Mouse (Mus musculus) kidney, postnatal 0 days (tissue): ENCODE data around the gene Magi2. TPM values are rescaled to one million over a fixed set of nuclear protein-coding genes. Genes with fewer than 3 reads are reported as not detected.

ENCODE experiments used
- ATAC-seq: fragments of 200-750 bp; cut with Nextera tagmentation; replicated peaks from 2 replicates; pipeline ENCODE4 v1.8.0; 2017; ENCODE audit warnings: low read depth, moderate number of reproducible peaks, moderate TSS enrichment, moderate library complexity; ENCODE audit not compliant: low FRiP score
- DNase-seq: peaks from one replicate; pipeline ENCODE4 v3.0.0-alpha.2; 2016; ENCODE audit warnings: low spot score
- H3K27ac ChIP-seq: fragments of 300-500 bp; sonication (generic); 2 replicates; pipeline ENCODE4 v1.5.1; 2014; ENCODE audit warnings: mild to moderate bottlenecking
- H3K27me3 ChIP-seq: fragments of 300-500 bp; sonication (generic); 2 replicates; pipeline ENCODE4 v1.6.1; 2014; ENCODE audit warnings: low read length, mixed read lengths; ENCODE audit not compliant: insufficient read depth
- H3K36me3 ChIP-seq: fragments of 300-500 bp; sonication (generic); 2 replicates; pipeline ENCODE4 v1.6.1; 2014; ENCODE audit warnings: low read length, mixed read lengths; ENCODE audit not compliant: insufficient read depth
- H3K4me1 ChIP-seq: fragments of 300-500 bp; sonication (generic); replicated peaks from 2 replicates; pipeline ENCODE4 v1.6.1; 2014; ENCODE audit warnings: antibody characterized with exemption, low read length, mixed read lengths; ENCODE audit not compliant: insufficient read depth
- H3K4me2 ChIP-seq: fragments of 300-500 bp; sonication (generic); 2 replicates; pipeline ENCODE4 v1.6.1; 2014; ENCODE audit warnings: mild to moderate bottlenecking, low read length, moderate library complexity, mixed read lengths
- H3K4me3 ChIP-seq: fragments of 300-500 bp; sonication (generic); replicated peaks from 2 replicates; pipeline ENCODE4 v1.5.1; 2014; ENCODE audit warnings: low read depth, low read length
- H3K9ac ChIP-seq: fragments of 300-500 bp; sonication (generic); 2 replicates; pipeline ENCODE4 v1.6.1; 2014; ENCODE audit warnings: low read depth, low read length
- H3K9me3 ChIP-seq: fragments of 300-500 bp; sonication (generic); replicated peaks from 2 replicates; pipeline ENCODE4 v1.6.1; 2016; ENCODE audit warnings: low read length, inconsistent platforms, mixed read lengths
- CTCF ChIP-seq: IDR thresholded peaks from 2 replicates; pipeline ENCODE4 v1.5.1; 2016; ENCODE audit warnings: antibody characterized with exemption, low read depth, mild to moderate bottlenecking, moderate library complexity
- WGBS: fragments of 180-500 bp; shearing (Covaris S2); extraction: QIAGEN DNeasy Blood & Tissue Kit; methylation state at CpG from one replicate; pipeline ENCODE4 v1.1.7; 2014; 5-methylcytosine and 5-hydroxymethylcytosine counted together
- polyA plus RNA-seq: library from polyadenylated mRNA; unstranded; fragments of >200 nt; fragmentation: Nextera tagmentation; extraction: Ambion mirVana; gene quantifications from 2 replicates; pipeline ENCODE4 v1.2.1, GENCODE M21; 2015

Magi2 gene
- polyA plus RNA-seq, 1 experiment from 2014 or later, result 14.5 TPM

GRCm38 (mm10) chr5:20359021-20359420 is 1132.2 kb downstream of the Magi2 start:
- no peak overlapping the region for H3K9ac ChIP-seq
- no peaks in the 10 kb centered on the region for H3K27me3 ChIP-seq
- WGBS, result 76% methylated on average over 3 of the region's 3 CpGs
- no peaks in the 10 kb centered on the region for H3K9me3 ChIP-seq
- H3K4me1 ChIP-seq, result no peaks in the 10 kb centered on the region
- H3K27ac ChIP-seq, result no peak overlapping the region
- DNase-seq (no peak), ATAC-seq (no peak)
- no peak for TF ChIP-seq CTCF
- no peak overlapping the region for H3K4me2 ChIP-seq
- no peak overlapping the region for H3K4me3 ChIP-seq
- H3K36me3 ChIP-seq, result no peaks in the 10 kb centered on the region

DNA sequence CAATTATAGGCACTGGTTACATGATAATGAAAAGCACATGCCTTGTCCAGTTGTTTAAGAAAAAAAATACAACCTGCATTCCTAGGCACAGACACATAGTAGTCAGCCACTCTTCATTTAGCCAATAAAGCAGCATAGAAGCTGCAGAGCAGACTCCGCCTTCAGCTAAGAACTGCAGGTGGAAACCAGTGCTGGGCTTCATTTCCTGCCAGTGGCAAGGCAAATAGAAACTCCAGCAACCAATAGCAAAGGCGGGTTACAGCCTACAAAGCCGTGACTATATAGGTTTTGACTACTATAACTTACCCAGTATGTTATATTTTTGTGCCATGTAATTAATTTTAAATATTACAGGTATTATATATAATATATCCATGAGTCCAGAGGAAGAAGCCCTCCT is 1135.3 kb downstream of the Magi2 start:
- 82% methylated on average over 3 of the region's 3 CpGs for WGBS
- Histone ChIP-seq H3K36me3 (no peaks in the 10 kb centered on the region), H3K4me1 (no peaks in the 10 kb centered on the region), H3K27ac (no peak overlapping the region), H3K27me3 (no peaks in the 10 kb centered on the region), H3K4me2 (no peak overlapping the region), H3K4me3 (no peak overlapping the region), H3K9ac (no peak overlapping the region), H3K9me3 (no peaks in the 10 kb centered on the region)
- DNase-seq (no peak), ATAC-seq (no peak)
- TF ChIP-seq CTCF, result no peak

DNA sequence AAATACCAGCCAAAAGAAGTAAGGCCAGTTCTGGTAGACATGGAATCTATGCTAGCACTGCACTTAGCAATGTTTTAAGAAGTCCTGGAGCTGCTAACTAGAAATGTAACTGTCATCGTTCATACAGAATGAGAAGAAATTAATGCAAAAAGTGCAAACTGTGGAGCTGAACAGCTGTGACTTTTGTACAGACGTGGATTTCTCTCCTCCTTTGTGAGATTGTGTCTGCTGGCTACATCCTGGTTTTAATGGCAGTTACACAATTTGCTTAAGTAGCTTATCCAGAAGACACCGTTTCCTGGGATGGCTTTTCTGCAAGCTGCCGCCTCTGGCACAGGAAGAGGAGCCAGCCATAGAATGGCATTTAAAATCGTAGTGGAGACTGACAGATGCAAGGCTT is 1136.4 kb downstream of the Magi2 start:
- Histone ChIP-seq H3K9ac (no peak overlapping the region), H3K4me3 (no peak overlapping the region), H3K36me3 (no peaks in the 10 kb centered on the region), H3K4me1 (no peaks in the 10 kb centered on the region), H3K27ac (no peak overlapping the region), H3K9me3 (no peaks in the 10 kb centered on the region), H3K4me2 (no peak overlapping the region), H3K27me3 (no peaks in the 10 kb centered on the region)
- no peak for TF ChIP-seq CTCF
- DNase-seq (no peak), ATAC-seq (no peak)
- 66% methylated on average over 5 of the region's 5 CpGs for WGBS

- no peaks in the 10 kb centered on the region for H3K4me1 ChIP-seq
- no peak overlapping the region for H3K4me2 ChIP-seq
- H3K27ac ChIP-seq, result no peak overlapping the region
- DNase-seq (no peak), ATAC-seq (no peak)
- WGBS, result 64% methylated on average over 1 of the region's 1 CpGs
- no peak overlapping the region for H3K4me3 ChIP-seq
- H3K36me3 ChIP-seq, result no peaks in the 10 kb centered on the region
- H3K27me3 ChIP-seq, result no peaks in the 10 kb centered on the region
- no peaks in the 10 kb centered on the region for H3K9me3 ChIP-seq
- no peak overlapping the region for H3K9ac ChIP-seq
- TF ChIP-seq CTCF, result no peak
Measured at GRCm38 (mm10) chr5:20373586-20373985, 1146.8 kb downstream of the Magi2 start.

DNA sequence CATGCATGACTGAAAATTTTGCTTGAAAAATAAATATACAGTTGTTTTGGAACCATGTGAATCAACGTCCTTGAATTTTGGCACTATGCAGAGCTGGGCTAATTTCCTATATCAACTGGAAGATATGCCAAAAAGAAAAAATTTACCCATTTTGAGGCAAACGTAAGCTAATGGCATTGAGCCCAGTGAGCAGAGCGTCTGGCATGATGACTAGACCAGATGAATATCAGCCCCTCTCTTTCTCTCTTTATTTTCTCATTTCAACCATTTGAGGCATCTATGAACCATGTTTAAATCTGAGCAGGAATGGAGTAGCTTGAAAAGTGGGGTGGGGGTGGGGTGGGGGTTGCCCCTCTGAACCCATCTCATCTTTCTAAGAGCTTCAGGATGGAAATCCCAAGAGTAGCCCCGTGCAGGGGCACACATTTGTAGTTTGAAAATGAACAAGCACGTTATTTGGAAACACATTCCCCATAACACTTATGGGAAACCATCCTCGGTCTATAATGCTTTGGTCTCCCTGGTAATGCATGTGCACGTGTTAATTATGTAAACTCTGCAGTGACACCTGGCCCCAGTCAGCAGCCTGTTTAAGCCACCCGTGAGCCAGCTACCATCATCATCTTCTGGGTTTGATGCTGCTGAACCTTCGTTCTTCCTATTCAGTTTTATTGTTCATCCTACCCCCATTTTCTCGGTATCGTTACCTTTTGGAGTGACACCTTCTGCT is 1151.4 kb downstream of the Magi2 start:
- Histone ChIP-seq H3K36me3 (no peaks in the 10 kb centered on the region), H3K9me3 (no peaks in the 10 kb centered on the region), H3K4me3 (no peak overlapping the region), H3K9ac (no peak overlapping the region), H3K4me2 (no peak overlapping the region), H3K27me3 (no peaks in the 10 kb centered on the region), H3K4me1 (no peaks in the 10 kb centered on the region), H3K27ac (no peak overlapping the region)
- no peak for DNase-seq
- WGBS, result 80% methylated on average over 11 of the region's 11 CpGs
- TF ChIP-seq CTCF, result no peak
- ATAC-seq, result no peak

- Histone ChIP-seq H3K4me3 (no peak overlapping the region), H3K4me2 (no peak overlapping the region), H3K36me3 (no peaks in the 10 kb centered on the region), H3K27me3 (no peaks in the 10 kb centered on the region), H3K9me3 (no peaks in the 10 kb centered on the region), H3K4me1 (no peaks in the 10 kb centered on the region), H3K27ac (no peak overlapping the region), H3K9ac (no peak overlapping the region)
- no peak for TF ChIP-seq CTCF
- DNase-seq (no peak), ATAC-seq (no peak)
- 70% methylated on average over 5 of the region's 5 CpGs for WGBS
Measured at GRCm38 (mm10) chr5:20404533-20404932, 1177.7 kb downstream of the Magi2 start.

GRCm38 (mm10) chr5:20406626-20407025 is 1179.8 kb downstream of the Magi2 start:
- no peaks in the 10 kb centered on the region for H3K27me3 ChIP-seq
- ATAC-seq, result no peak

More at GRCm38 (mm10) chr5:20406626-20407025, 1179.8 kb downstream of the Magi2 start:
- H3K4me3 ChIP-seq, result no peak overlapping the region
- no peaks in the 10 kb centered on the region for H3K9me3 ChIP-seq
- no peak overlapping the region for H3K27ac ChIP-seq
- H3K4me1 ChIP-seq, result no peaks in the 10 kb centered on the region
- no peak for DNase-seq
- no peak overlapping the region for H3K4me2 ChIP-seq
- no peaks in the 10 kb centered on the region for H3K36me3 ChIP-seq
- no peak overlapping the region for H3K9ac ChIP-seq
- WGBS, result 91% methylated on average over 4 of the region's 4 CpGs
- TF ChIP-seq CTCF, result no peak
